Mouse (Mus musculus) cerebellum, adult 2 months (tissue): Measurements from ENCODE around the gene Tekt2.

ENCODE experiments used
- CTCF ChIP-seq: fragments of 200-500 bp; IDR thresholded peaks from 2 replicates; pipeline ENCODE4 v1.5.1; 2011; ENCODE audit warnings: low read depth, mild to moderate bottlenecking, control low read depth, low read length, moderate library complexity, borderline replicate concordance; ENCODE audit not compliant: insufficient read depth
- POLR2A ChIP-seq: fragments of 200-500 bp; IDR thresholded peaks from 2 replicates; pipeline ENCODE4 v1.6.1; 2011; ENCODE audit warnings: low read length, control low read depth, borderline replicate concordance; ENCODE audit not compliant: insufficient read depth

GRCm38 (mm10) chr4:126330295-126330694, 4.8 kb upstream of the Tekt2 start:
- TF ChIP-seq POLR2A (no peak), CTCF (no peak)
